Comparison of ENCODE assay signal across 8 mouse cellular contexts in the genomic region with DNA sequence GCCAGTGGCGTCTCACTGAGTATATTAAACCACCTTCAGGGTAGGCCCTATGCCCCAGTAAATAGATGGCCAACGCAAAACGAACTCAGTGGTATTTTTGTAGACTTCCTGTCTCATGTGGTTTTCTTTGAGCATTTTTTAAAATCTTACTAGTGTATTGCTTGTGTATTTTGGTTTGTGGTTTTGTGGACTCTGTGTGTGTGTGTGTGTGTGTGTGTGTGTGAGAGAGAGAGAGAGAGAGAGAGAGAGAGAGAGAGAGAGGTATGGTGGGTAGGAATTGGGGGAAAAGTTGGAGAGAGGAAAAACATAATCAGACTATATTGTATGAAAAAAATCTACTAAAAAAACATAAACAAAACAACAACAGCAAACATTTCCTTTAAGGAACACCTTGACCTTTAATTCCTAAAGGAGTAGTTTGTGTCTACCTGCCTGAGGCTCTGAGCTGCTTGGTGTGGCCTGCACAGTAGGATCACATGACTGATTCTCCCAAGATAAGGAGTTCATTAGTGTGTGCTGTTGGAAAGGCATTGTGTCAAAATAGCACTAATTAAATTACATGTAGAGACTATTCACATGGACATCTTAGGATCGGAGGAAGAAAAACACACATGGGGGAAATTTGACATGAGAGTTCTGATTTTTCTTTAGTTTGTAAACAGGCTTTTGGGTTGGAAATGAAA. TPM values are rescaled to one million over a fixed set of nuclear protein-coding genes. Genes with fewer than 3 reads are reported as not detected.
A peak's percentile ranks its signal among the peaks of the same experiment; 100 is the strongest.
DNase-seq lines count a peak whose midpoint lies in the region; ATAC-seq and TF ChIP-seq lines count a peak whose summit lies in the region.

No protein-coding gene starts in this region.

- no peak for TF ChIP-seq POLR2A in CH12.LX (IDR thresholded peaks at IDR 0.05; ENCODE audit: low read depth, low read length)

- no peak for ATAC-seq in kidney, embryonic 16.5 days (ENCODE audit: low FRiP score, low TSS enrichment)
- ATAC-seq in hindbrain, embryonic 14.5 days (ENCODE audit: low FRiP score): no peak
- ATAC-seq in midbrain, embryonic 15.5 days (replicated peaks): no peak

- dilution Hi-C loops in CH12.LX (cut with MboI; ENCODE audit: extremely low pct_ligation_motif_present, extremely low pct_unique_long_range_greater_than_20kb, low sequenced_read_pairs): no loop called here

- no peak for TF ChIP-seq EP300 in CH12.LX (IDR thresholded peaks at IDR 0.05; ENCODE audit: low read length)

- no peaks in the 10 kb centered on the region for H3K36me3 ChIP-seq in kidney, embryonic 16.5 days (ENCODE audit: insufficient read depth, low read length)
- H3K36me3 ChIP-seq in CH12.LX (replicated peaks in 1 of 2; ENCODE audit: control insufficient read depth in 1 of 2, insufficient read depth in 1 of 2, low read length in 1 of 2): peaks cover 0 to 30% of the 10 kb centered on the region in 2 experiments
- no peaks in the 10 kb centered on the region for H3K36me3 ChIP-seq in hindbrain, embryonic 14.5 days (replicated peaks; ENCODE audit: control insufficient read depth, insufficient read depth)
- H3K36me3 ChIP-seq in midbrain, embryonic 15.5 days (replicated peaks): no peaks in the 10 kb centered on the region

- H3K27me3 ChIP-seq in kidney, embryonic 16.5 days (ENCODE audit: insufficient read depth, low read length): no peaks in the 10 kb centered on the region
- H3K27me3 ChIP-seq in CH12.LX (replicated peaks): no peaks in the 10 kb centered on the region
- H3K27me3 ChIP-seq in hindbrain, embryonic 14.5 days (ENCODE audit: control insufficient read depth, insufficient read depth, low read length): no peaks in the 10 kb centered on the region
- H3K27me3 ChIP-seq in midbrain, embryonic 15.5 days (replicated peaks): no peaks in the 10 kb centered on the region

- WGBS in kidney, embryonic 16.5 days: 69% methylated on average over 4 of the region's 4 CpGs
- 79% methylated on average over 4 of the region's 4 CpGs for WGBS in hindbrain, embryonic 14.5 days
- WGBS in midbrain, embryonic 15.5 days: 88% methylated on average over 4 of the region's 4 CpGs

- H3K9me3 ChIP-seq in kidney, embryonic 16.5 days (ENCODE audit: low read length): no peaks in the 10 kb centered on the region
- H3K9me3 ChIP-seq in CH12.LX (replicated peaks; ENCODE audit: low read length): no peaks in the 10 kb centered on the region
- H3K9me3 ChIP-seq in hindbrain, embryonic 14.5 days (ENCODE audit: control insufficient read depth, low read length): no peaks in the 10 kb centered on the region
- H3K9me3 ChIP-seq in midbrain, embryonic 15.5 days: no peaks in the 10 kb centered on the region

- in situ Hi-C loops in CH12.LX (cut with MboI; ENCODE audit: low pct_ligation_motif_present, low pct_unique_long_range_greater_than_20kb, low sequenced_read_pairs): no loop called here

- no peak for TF ChIP-seq CTCF in CH12.LX (conservative IDR thresholded peaks at IDR 0.05 in 1 of 2, IDR thresholded peaks at IDR 0.05 in 1 of 2; ENCODE audit: low read depth in 2 of 2, low read length in 2 of 2)

- no peak for DNase-seq in kidney, postnatal 4 days
- no peak for DNase-seq in CH12.LX (ENCODE audit: extremely low read depth)
- no peak for DNase-seq in hindbrain, embryonic 14.5 days (ENCODE audit: low spot score)
- DNase-seq in layer of hippocampus, adult 11-12 months (ENCODE audit: low spot score): no peak
- no peak for DNase-seq in frontal cortex, postnatal 10 days (ENCODE audit: low spot score in 2 of 2)
- DNase-seq in urinary bladder, adult 2 months (ENCODE audit: low spot score): no peak

- no peaks in the 10 kb centered on the region for H3K79me2 ChIP-seq in CH12.LX (replicated peaks; ENCODE audit: control insufficient read depth, extremely low read depth, insufficient read depth, poor library complexity, severe bottlenecking)

- peak overlapping the region; percentile 87 for H3K9ac ChIP-seq in kidney, embryonic 16.5 days (replicated peaks; ENCODE audit: low read length)
- H3K9ac ChIP-seq in CH12.LX (ENCODE audit: insufficient read depth, low read depth): peak overlapping the region; percentile 81; the same call in 1 of the 2 replicates
- no peak overlapping the region for H3K9ac ChIP-seq in hindbrain, embryonic 14.5 days
- no peak overlapping the region for H3K9ac ChIP-seq in midbrain, embryonic 15.5 days

- H3K4me3 ChIP-seq in kidney, embryonic 16.5 days (ENCODE audit: low read length): peak overlapping the region; percentile 71
- H3K4me3 ChIP-seq in CH12.LX (replicated peaks in 1 of 3; ENCODE audit: low read depth in 2 of 3, low read length in 2 of 3, poor library complexity in 1 of 3): peak overlapping the region; percentile 79 to 97 (median 90)
- H3K4me3 ChIP-seq in hindbrain, embryonic 14.5 days (replicated peaks; ENCODE audit: low read length): no peak overlapping the region
- H3K4me3 ChIP-seq in midbrain, embryonic 15.5 days: no peak overlapping the region

- peaks cover 20% of the 10 kb centered on the region; the same call in 1 of the 2 replicates for H3K4me1 ChIP-seq in kidney, embryonic 16.5 days (ENCODE audit: insufficient read depth, low read length)
- H3K4me1 ChIP-seq in CH12.LX (ENCODE audit: control insufficient read depth in 1 of 2, insufficient read depth in 2 of 2): peaks cover 0 to 36% of the 10 kb centered on the region in 2 experiments; a peak in 2 of 4 replicates
- peaks cover 12% of the 10 kb centered on the region for H3K4me1 ChIP-seq in hindbrain, embryonic 14.5 days (replicated peaks; ENCODE audit: control insufficient read depth, insufficient read depth, low read length)
- peaks cover 18% of the 10 kb centered on the region for H3K4me1 ChIP-seq in midbrain, embryonic 15.5 days

- peak overlapping the region; percentile 76; the same call in 1 of the 2 replicates for H3K27ac ChIP-seq in kidney, embryonic 16.5 days (ENCODE audit: low read length)
- no peak overlapping the region for H3K27ac ChIP-seq in CH12.LX (ENCODE audit: insufficient read depth, low read depth)
- H3K27ac ChIP-seq in hindbrain, embryonic 14.5 days: no peak overlapping the region
- no peak overlapping the region for H3K27ac ChIP-seq in midbrain, embryonic 15.5 days

- H3K4me2 ChIP-seq in kidney, embryonic 16.5 days (replicated peaks; ENCODE audit: low read depth, low read length): peak overlapping the region; percentile 66
- H3K4me2 ChIP-seq in CH12.LX (ENCODE audit: insufficient read depth, low read depth, poor library complexity, severe bottlenecking): peak overlapping the region; percentile 39
- peak overlapping the region; percentile 79 for H3K4me2 ChIP-seq in hindbrain, embryonic 14.5 days (replicated peaks)
- H3K4me2 ChIP-seq in midbrain, embryonic 15.5 days: peak overlapping the region; percentile 61; the same call in 1 of the 2 replicates

- no peak for TF ChIP-seq RAD21 in CH12.LX (IDR thresholded peaks at IDR 0.05; ENCODE audit: low read depth, low read length)

TF ChIP-seq in CH12.LX, 34 proteins besides CTCF, POLR2A, EP300 and RAD21:
- TF ChIP-seq ZC3H11A (IDR thresholded peaks at IDR 0.05; ENCODE audit: low read depth, low read length): no peak
- TF ChIP-seq ZNF384 (IDR thresholded peaks at IDR 0.05; ENCODE audit: low read depth, low read length): no peak
- no peak for TF ChIP-seq CHD2 (IDR thresholded peaks at IDR 0.05; ENCODE audit: low read length)
- TF ChIP-seq ZKSCAN1 (IDR thresholded peaks at IDR 0.05; ENCODE audit: borderline replicate concordance, low read depth, low read length): no peak

RNA-seq across cellular contexts. Expression of a gene that starts 1.7 kb away (rescaled TPM):
- 78.3 and 89.7 TPM in 2 replicates for polyA plus RNA-seq in kidney, embryonic 16.5 days (2015; fragmentation: Nextera tagmentation; extraction: Ambion mirVana)
- total RNA-seq in CH12.LX (2012; rRNA removed) (11.1 and 12.6 TPM in 2 replicates), CH12.LX (2014; rRNA removed) (12.2 and 15.1 TPM in 2 replicates)
- polyA plus RNA-seq in CH12.LX (2012; ENCODE audit: insufficient read length, low read depth): 50.2 and 69.8 TPM in 2 replicates
- polyA plus RNA-seq in hindbrain, embryonic 14.5 days (2014; fragmentation: Nextera tagmentation; extraction: Ambion mirVana): 25.4 and 36.2 TPM in 2 replicates
- polyA plus RNA-seq in midbrain, embryonic 15.5 days (2015; fragmentation: Nextera tagmentation; extraction: Ambion mirVana): 22.8 and 24.8 TPM in 2 replicates
- 210 and 243 TPM in 2 replicates for polyA plus RNA-seq in urinary bladder, adult 2 months (2012; rRNA removed)

Comparison
In these comparisons a context has a peak if more than half of its experiments do, and no peak if none do; other contexts are left out.
1. H3K4me3 ChIP-seq: peak in kidney, embryonic 16.5 days (single experiment) and CH12.LX (3 of 3); none in hindbrain, embryonic 14.5 days (single experiment) and midbrain, embryonic 15.5 days (single experiment).
2. H3K9ac ChIP-seq: peak in kidney, embryonic 16.5 days (single experiment) and CH12.LX (single experiment); none in hindbrain, embryonic 14.5 days (single experiment) and midbrain, embryonic 15.5 days (single experiment).
3. Peak in every context shown above with its lines, with median percentiles within 50 percentile points of each other: H3K4me2 ChIP-seq.